Mouse (Mus musculus) kidney, embryonic 14.5 days (tissue): ENCODE results near the gene Zfp810. TPM values are rescaled to one million over a fixed set of nuclear protein-coding genes. Genes with fewer than 3 reads are reported as not detected.

ENCODE experiments used
- ATAC-seq: fragments of 200-750 bp; cut with Nextera tagmentation; 2 replicates; pipeline ENCODE4 v1.8.0; 2017; ENCODE audit warnings: moderate number of reproducible peaks, mild to moderate bottlenecking, moderate TSS enrichment, moderate library complexity; ENCODE audit not compliant: low FRiP score, low TSS enrichment
- H3K27ac ChIP-seq: fragments of 300-500 bp; sonication (generic); 2 replicates; pipeline ENCODE4 v1.5.1; 2014; ENCODE audit warnings: low read depth, mild to moderate bottlenecking, low read length, moderate library complexity, mixed read lengths
- H3K27me3 ChIP-seq: fragments of 300-500 bp; sonication (generic); 2 replicates; pipeline ENCODE4 v1.6.1; 2014; ENCODE audit warnings: mild to moderate bottlenecking, low read length; ENCODE audit not compliant: control insufficient read depth, insufficient read depth
- H3K36me3 ChIP-seq: fragments of 300-500 bp; sonication (generic); 2 replicates; pipeline ENCODE4 v1.6.1; 2014; ENCODE audit warnings: low read length, mixed read lengths; ENCODE audit not compliant: control insufficient read depth, insufficient read depth
- H3K4me1 ChIP-seq: fragments of 300-500 bp; sonication (generic); 2 replicates; pipeline ENCODE4 v1.6.1; 2014; ENCODE audit warnings: low read length, mixed read lengths; ENCODE audit not compliant: control insufficient read depth, insufficient read depth
- H3K4me2 ChIP-seq: fragments of 300-500 bp; sonication (generic); replicated peaks from 2 replicates; pipeline ENCODE4 v1.6.1; 2014; ENCODE audit warnings: low read depth, mild to moderate bottlenecking, low read length
- H3K4me3 ChIP-seq: fragments of 300-500 bp; sonication (generic); 2 replicates; pipeline ENCODE4 v1.5.1; 2014; ENCODE audit warnings: mild to moderate bottlenecking, low read length
- H3K9ac ChIP-seq: fragments of 300-500 bp; sonication (generic); 2 replicates; pipeline ENCODE4 v1.6.1; 2014; ENCODE audit warnings: low read depth, mild to moderate bottlenecking, low read length, moderate library complexity
- H3K9me3 ChIP-seq: fragments of 300-500 bp; sonication (generic); 2 replicates; pipeline ENCODE4 v1.6.1; 2016; ENCODE audit warnings: low read length; ENCODE audit not compliant: control insufficient read depth
- WGBS: fragments of 180-500 bp; shearing (Covaris S2); extraction: QIAGEN DNeasy Blood & Tissue Kit; methylation state at CpG from one replicate; pipeline ENCODE4 v1.1.7; 2014; 5-methylcytosine and 5-hydroxymethylcytosine counted together
- polyA plus RNA-seq: library from polyadenylated mRNA; unstranded; fragments of >200 nt; fragmentation: Nextera tagmentation; extraction: Ambion mirVana; gene quantifications from 2 replicates; pipeline ENCODE4 v1.2.1, GENCODE M21; 2014

Gene Zfp810
- polyA plus RNA-seq, 1 experiment from 2014 or later, result 28.8 TPM

DNA sequence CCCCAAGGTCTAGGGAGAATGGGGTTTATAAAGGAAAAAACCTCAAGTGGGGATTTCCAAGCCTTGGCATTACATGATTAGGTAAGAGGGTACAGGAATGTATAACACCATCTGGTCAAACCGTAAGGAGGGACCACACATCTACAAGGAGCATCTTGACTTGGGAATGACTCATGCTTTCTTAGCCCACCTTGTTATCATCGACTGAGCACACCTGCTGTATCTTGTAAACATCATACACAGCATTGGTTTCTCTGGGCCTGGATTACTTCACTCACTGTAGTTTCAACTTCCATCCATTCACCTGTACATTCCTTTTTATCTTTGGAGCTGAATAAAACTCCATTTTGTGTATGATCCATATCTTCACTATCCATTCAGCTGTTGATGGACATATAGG, 63.2 kb downstream of the Zfp810 start:
- no peak overlapping the region for H3K4me2 ChIP-seq
- H3K27ac ChIP-seq, result no peak overlapping the region
- WGBS, result 93% methylated on average over 2 of the region's 2 CpGs
- no peaks in the 10 kb centered on the region for H3K27me3 ChIP-seq
- H3K36me3 ChIP-seq, result peaks cover 48% of the 10 kb centered on the region
- H3K4me1 ChIP-seq, result no peaks in the 10 kb centered on the region
- no peak for ATAC-seq
- peaks cover 27% of the 10 kb centered on the region for H3K9me3 ChIP-seq
- no peak overlapping the region for H3K9ac ChIP-seq
- no peak overlapping the region for H3K4me3 ChIP-seq

DNA sequence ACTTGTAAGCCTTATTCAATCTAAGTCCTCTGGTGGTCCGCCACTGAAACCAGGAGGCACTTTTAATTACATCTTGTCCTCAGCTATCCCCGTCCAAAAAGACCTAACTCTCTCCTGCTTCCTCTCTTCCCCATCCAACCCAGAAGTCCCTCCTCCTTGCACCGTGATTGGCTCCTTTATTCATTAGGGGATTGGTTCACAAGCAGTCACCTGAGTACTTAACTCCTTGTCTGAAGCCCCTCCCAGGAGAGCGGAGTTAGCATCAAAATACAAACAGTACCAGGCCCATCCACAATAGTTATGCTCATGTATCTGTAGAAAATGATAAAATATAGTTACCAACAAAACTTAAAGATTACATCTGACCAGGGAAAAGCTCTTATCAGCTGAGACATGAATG, 67.4 kb downstream of the Zfp810 start:
- Histone ChIP-seq H3K9ac (no peak overlapping the region), H3K9me3 (peaks cover 14% of the 10 kb centered on the region; the same call in 1 of the 2 replicates), H3K27me3 (no peaks in the 10 kb centered on the region), H3K36me3 (peaks cover 56% of the 10 kb centered on the region), H3K4me1 (no peaks in the 10 kb centered on the region), H3K4me2 (no peak overlapping the region), H3K27ac (no peak overlapping the region), H3K4me3 (no peak overlapping the region)
- no peak for ATAC-seq
- WGBS, result 92% methylated on average over 4 of the region's 4 CpGs

DNA sequence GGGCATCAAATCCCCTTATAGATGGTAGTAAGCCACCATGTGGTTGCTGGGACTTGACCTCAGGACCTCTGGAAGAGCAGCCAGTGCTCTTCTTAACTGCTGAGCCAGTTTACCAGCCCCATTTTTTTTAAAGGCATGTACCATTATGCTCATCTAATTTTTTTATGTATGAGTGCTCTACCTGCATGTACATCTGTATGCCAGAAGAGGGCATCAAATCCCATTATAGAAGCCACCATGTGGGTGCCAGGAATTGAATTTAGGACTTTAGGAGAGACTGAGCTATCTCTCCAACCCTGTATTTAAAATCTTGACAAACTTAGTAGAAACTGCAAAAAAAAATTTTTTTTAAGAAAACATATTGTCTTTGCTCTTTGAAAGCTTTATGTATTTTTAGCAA, 76.9 kb downstream of the Zfp810 start:
- no peaks in the 10 kb centered on the region for H3K4me1 ChIP-seq
- no peak overlapping the region for H3K4me2 ChIP-seq
- H3K9ac ChIP-seq, result no peak overlapping the region
- ATAC-seq, result no peak
- no peaks in the 10 kb centered on the region for H3K36me3 ChIP-seq
- no peak overlapping the region for H3K4me3 ChIP-seq
- no peaks in the 10 kb centered on the region for H3K27me3 ChIP-seq
- H3K9me3 ChIP-seq, result peaks cover 3% of the 10 kb centered on the region; the same call in 1 of the 2 replicates
- no peak overlapping the region for H3K27ac ChIP-seq

DNA sequence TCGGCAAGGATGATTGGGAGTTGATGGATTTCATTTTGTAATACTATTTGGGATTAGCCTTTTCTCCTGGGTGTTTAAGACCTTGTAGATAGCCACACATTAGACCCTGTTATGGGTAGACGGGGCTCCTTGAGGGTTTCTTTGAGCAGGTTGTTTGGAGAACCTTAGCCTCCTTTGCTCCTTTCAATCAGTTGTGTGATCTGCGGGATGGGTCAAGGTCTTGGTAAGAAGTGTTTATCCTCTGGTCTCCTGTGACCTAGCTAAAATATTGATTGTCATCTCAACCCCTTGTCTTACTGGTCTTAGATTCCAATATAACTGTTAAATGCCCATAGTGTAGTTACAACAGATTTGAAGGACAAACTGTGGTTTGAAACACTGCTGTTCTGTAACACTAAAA, 77.4 kb downstream of the Zfp810 start:
- Histone ChIP-seq H3K27ac (no peak overlapping the region), H3K4me1 (no peaks in the 10 kb centered on the region), H3K27me3 (no peaks in the 10 kb centered on the region), H3K4me3 (no peak overlapping the region), H3K36me3 (no peaks in the 10 kb centered on the region), H3K4me2 (no peak overlapping the region), H3K9me3 (peaks cover 3% of the 10 kb centered on the region; the same call in 1 of the 2 replicates), H3K9ac (no peak overlapping the region)
- WGBS, result 95% methylated on average over 3 of the region's 3 CpGs
- ATAC-seq, result no peak

DNA sequence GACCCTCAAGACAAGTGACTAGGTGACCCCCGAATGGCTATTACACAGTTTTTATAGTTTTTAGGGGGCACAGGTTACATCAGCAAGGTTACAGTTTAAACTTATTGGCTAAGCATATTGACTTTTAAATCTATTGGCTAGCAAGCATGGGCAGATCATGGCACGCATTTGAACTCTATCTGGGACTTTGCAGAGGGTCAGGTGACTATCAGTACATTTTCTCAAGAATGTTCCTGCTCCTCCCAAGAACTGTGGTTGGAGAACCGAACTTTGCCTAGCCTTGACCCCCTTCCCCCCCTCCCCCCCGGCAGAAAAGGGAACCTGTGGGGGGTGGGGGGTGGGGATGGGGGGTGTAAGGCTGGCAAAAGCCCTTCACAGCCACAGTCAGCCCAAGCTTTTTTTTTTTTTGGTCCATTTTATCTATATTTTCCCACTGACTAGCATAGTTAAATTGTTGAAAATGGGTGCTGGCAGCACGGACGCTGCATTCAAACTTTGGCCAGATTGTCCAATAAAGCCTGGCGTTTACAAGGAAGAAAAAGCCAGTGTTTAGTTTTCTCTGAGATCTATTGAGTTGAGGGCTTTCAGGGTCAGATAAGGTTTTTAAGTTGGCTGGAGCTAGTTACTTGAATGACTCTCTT, 77.9 kb downstream of the Zfp810 start:
- no peaks in the 10 kb centered on the region for H3K27me3 ChIP-seq
- no peak overlapping the region for H3K9ac ChIP-seq
- no peaks in the 10 kb centered on the region for H3K4me1 ChIP-seq
- ATAC-seq, result no peak
- no peak overlapping the region for H3K4me3 ChIP-seq
- H3K27ac ChIP-seq, result no peak overlapping the region
- H3K4me2 ChIP-seq, result no peak overlapping the region
- H3K36me3 ChIP-seq, result no peaks in the 10 kb centered on the region
- WGBS, result 92% methylated on average over 7 of the region's 7 CpGs
- peaks cover 3% of the 10 kb centered on the region; the same call in 1 of the 2 replicates for H3K9me3 ChIP-seq

DNA sequence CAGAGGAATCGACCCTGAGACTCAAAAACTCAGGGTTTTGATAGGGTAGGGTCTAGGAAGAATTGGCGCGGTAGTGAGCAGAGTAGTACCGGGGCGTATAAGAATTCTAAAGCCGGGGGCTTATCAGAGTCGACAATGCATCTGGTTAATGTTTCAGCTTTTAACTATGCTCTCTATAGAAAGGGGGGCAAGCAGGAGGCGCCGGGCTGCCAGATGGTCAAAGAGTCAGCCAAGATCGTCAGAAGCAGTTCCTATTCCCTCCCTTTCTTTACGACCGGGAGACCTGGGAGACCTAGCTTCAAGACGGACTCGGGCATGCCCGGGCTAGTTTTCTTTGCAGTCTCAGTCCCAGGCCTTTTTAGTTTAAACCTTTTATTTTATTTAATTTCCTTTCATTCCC, 80.6 kb downstream of the Zfp810 start:
- H3K27me3 ChIP-seq, result no peaks in the 10 kb centered on the region
- 84% methylated on average over 15 of the region's 15 CpGs for WGBS
- no peak overlapping the region for H3K4me3 ChIP-seq
- ATAC-seq, result no peak
- no peaks in the 10 kb centered on the region for H3K4me1 ChIP-seq
- H3K9ac ChIP-seq, result no peak overlapping the region
- peaks cover 3% of the 10 kb centered on the region; the same call in 1 of the 2 replicates for H3K9me3 ChIP-seq
- no peak overlapping the region for H3K27ac ChIP-seq
- H3K36me3 ChIP-seq, result no peaks in the 10 kb centered on the region
- H3K4me2 ChIP-seq, result no peak overlapping the region

Other genes starting within 250 kb of the Zfp810 start
- gene Gm49318, start 236.4 kb downstream of the Zfp810 start, polyA plus RNA-seq, result not detected in 2 replicates
- gene Zfp653, start 236.3 kb downstream of the Zfp810 start, polyA plus RNA-seq, result 9.9 and 11.0 TPM in 2 replicates
- 29.9 and 41.5 TPM in 2 replicates for gene Ecsit, start 222.2 kb downstream of the Zfp810 start, polyA plus RNA-seq
- 4.7 and 5.1 TPM in 2 replicates for gene Cnn1, start 208.4 kb downstream of the Zfp810 start, polyA plus RNA-seq
- gene Elof1, start 190.5 kb downstream of the Zfp810 start, polyA plus RNA-seq, result 216 and 237 TPM in 2 replicates
- 3.3 TPM in 2 replicates for gene Acp5, start 171.9 kb downstream of the Zfp810 start, polyA plus RNA-seq
- 68.6 and 82.9 TPM in 2 replicates for gene Pigyl, start 150.8 kb downstream of the Zfp810 start, polyA plus RNA-seq
- 0.13 and 0.32 TPM in 2 replicates for gene Zfp872, start 119.6 kb downstream of the Zfp810 start, polyA plus RNA-seq
- 19.8 and 24.6 TPM in 2 replicates for gene Zfp809, start 81.9 kb downstream of the Zfp810 start, polyA plus RNA-seq
- 5.3 and 7.8 TPM in 2 replicates for gene Zfp599, start 47.8 kb downstream of the Zfp810 start, polyA plus RNA-seq
- 34.6 and 54.3 TPM in 2 replicates for gene Anln, start 81.5 kb upstream of the Zfp810 start, polyA plus RNA-seq
- 3.9 and 5.8 TPM in 2 replicates for gene 9530077C05Rik, start 103.9 kb upstream of the Zfp810 start, polyA plus RNA-seq
- gene Gm17545, start 146.6 kb upstream of the Zfp810 start, polyA plus RNA-seq, result not detected in 2 replicates
- 72.1 and 86.0 TPM in 2 replicates for gene Rp9, start 162.1 kb upstream of the Zfp810 start, polyA plus RNA-seq
- gene Bbs9, start 168.1 kb upstream of the Zfp810 start, polyA plus RNA-seq, result 6.2 and 12.3 TPM in 2 replicates